Mouse (Mus musculus) ZHBTc4 (cell line): Measurements from ENCODE around the gene Chrng.

Experiments used
- DNase-seq: peaks from one replicate; pipeline ENCODE4 v3.0.0-alpha.2; 2011; ENCODE audit warnings: low read depth, low spot score

The Chrng gene

DNA sequence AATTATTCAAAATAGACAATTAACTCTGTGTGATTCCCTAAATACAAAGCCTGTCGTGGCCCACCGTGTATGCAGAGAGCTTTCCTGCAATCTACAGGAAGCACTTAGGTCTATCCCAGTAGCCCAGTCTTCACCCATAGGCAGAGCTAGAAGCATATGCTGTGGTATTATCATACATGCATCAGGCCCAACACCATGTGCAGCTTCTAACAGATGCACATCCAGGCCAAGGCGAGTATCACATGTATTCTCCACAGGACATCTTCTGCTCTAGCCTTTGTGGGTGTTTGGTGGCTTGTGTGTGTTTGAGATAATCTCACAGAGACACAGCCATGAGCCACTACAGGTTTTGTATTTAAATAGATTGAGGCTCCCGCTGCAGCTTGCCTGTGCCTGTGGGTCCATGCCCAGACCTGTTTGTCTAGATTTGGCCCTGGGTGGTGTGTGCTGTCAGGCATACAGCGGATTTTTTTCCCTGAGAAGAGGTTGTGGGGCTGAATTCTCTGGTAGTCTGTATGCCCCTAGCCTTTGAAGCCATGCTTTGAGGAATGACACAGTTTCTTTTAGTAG, 47.7 kb downstream of the Chrng start:
- DNase-seq = no peak

GRCm38 (mm10) chr1:87255173-87255572, 50.7 kb downstream of the Chrng start:
- DNase-seq = no peak

DNA sequence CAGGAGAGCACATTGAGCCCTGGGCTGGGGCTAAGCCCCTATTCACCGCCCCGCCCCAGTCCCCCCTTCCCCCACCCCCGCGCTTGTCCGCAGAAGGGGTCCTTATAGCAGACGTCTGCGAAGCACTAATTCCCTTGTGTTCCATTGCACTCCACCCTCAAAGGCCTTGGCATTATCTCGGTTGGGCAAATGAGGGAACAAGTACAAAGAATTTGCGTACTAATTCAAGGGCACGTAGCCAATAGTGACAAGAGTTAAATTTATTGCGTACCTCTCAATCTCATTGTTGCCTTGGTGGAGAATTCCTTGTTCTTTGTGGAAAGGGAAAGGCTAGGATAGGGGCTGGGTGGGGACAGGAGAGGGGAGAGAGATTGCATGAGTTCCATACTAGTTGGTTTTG, 53.2 kb downstream of the Chrng start:
- DNase-seq = no peak

- peak; percentile 52 for DNase-seq
Measured at GRCm38 (mm10) chr1:87258484-87258883, 54.0 kb downstream of the Chrng start.

GRCm38 (mm10) chr1:87259316-87259715, 54.9 kb downstream of the Chrng start:
- no peak for DNase-seq
